Mouse (Mus musculus): Measurements from ENCODE around the gene Fermt1. TPM values are rescaled to one million over a fixed set of nuclear protein-coding genes. Genes with fewer than 3 reads are reported as not detected.

Fermt1 gene
- total RNA-seq, 2 experiments from 2014 or later: not detected

- no peak for DNase-seq
Observed at GRCm38 (mm10) chr2:132870286-132870685, 75.4 kb downstream of the Fermt1 start.

GRCm38 (mm10) chr2:132869682-132870081, 76.0 kb downstream of the Fermt1 start:
- DNase-seq: no peak
- intact Hi-C loops (cut with DNase I): no loop called here

More at GRCm38 (mm10) chr2:132870286-132870685, 75.4 kb downstream of the Fermt1 start:
- intact Hi-C loops (cut with DNase I): no loop called here

GRCm38 (mm10) chr2:132867521-132867920, 78.2 kb downstream of the Fermt1 start:
- intact Hi-C loops (cut with DNase I): no loop called here
- DNase-seq: no peak

- no peak for DNase-seq
- intact Hi-C loops (cut with DNase I): no loop called here
Observed at GRCm38 (mm10) chr2:132863325-132863724, 82.4 kb downstream of the Fermt1 start.

GRCm38 (mm10) chr2:132861456-132861855, 84.2 kb downstream of the Fermt1 start:
- intact Hi-C loops (cut with DNase I): no loop called here
- DNase-seq: no peak

- intact Hi-C loops (cut with DNase I): no loop called here
- DNase-seq: no peak
Observed at GRCm38 (mm10) chr2:132860435-132860834, 85.3 kb downstream of the Fermt1 start.

- intact Hi-C loops (cut with DNase I): no loop called here
Observed at GRCm38 (mm10) chr2:132856333-132856732, 89.4 kb downstream of the Fermt1 start.

More at GRCm38 (mm10) chr2:132856333-132856732, 89.4 kb downstream of the Fermt1 start:
- no peak for DNase-seq

Other genes with a start within 250 kb of the Fermt1 start
- under 1 TPM; 0.10 to 0.18 TPM for gene Chgb, start 164.6 kb downstream of the Fermt1 start, total RNA-seq (2021)
- gene Trmt6, start 129.9 kb downstream of the Fermt1 start, total RNA-seq (2021): 1 to 10 TPM; 5.7 to 5.8 TPM
- 1 to 10 TPM in 1 of 2 experiments, under 1 TPM in 1; 0.77 to 1.2 TPM for gene Mcm8, start 129.8 kb downstream of the Fermt1 start, total RNA-seq (2021)
- gene Crls1, start 99.2 kb downstream of the Fermt1 start, total RNA-seq (2021): 10 to 100 TPM; 12.5 to 13.3 TPM
- under 1 TPM in 1 of 2 experiments, not detected in 1; 0.08 TPM for gene Lrrn4, start 65.0 kb downstream of the Fermt1 start, total RNA-seq (2021)

All from gastrocnemius, postnatal 36 days (tissue).